In the genomic region with DNA sequence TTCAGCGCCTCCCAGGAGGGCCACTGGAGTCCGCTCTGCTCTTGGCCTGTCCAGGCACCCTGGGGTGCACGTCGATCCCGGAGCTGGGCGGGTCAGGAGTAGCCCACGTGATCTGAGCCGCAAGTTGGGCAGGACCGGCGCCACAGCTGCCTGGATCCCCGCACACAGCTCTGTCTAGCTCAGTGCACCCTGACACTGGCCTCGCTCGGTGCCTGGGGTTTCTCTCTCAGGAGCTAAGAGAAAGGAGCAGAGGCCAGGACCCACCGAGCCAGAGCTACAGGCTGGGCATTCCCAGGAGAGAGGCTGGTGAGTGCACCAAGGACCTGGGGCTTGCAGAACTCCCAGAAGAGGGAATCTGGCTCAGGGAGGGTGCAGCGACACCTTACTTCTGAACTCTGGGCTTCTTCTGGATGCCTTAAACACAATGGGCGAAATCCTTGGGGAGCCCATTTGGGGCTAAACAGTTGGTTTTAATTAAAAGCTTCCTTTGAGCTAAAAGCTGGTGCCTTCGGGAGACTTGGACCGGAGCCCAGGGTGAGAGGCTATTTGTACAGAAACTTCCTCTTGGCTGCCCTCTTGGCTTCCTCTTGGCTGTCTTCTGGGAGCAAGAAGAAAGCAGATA, we compare ENCODE assay signal across 8 mouse cellular contexts. TPM values are rescaled to one million over a fixed set of nuclear protein-coding genes. Genes with fewer than 3 reads are reported as not detected.
DNase-seq lines count a peak whose midpoint lies in the region; ATAC-seq and TF ChIP-seq lines count a peak whose summit lies in the region.
"Had no signal": no experiment of that assay in that cellular context is flagged by ENCODE, and none has a peak within 500 bp of the region (broad histone marks: within the 10 kb centered on the region; RNA-seq: fewer than 3 reads in every experiment).

A gene (plus strand): TSS at position 138 of the 622 bp plus-strand sequence.

- no peak for ATAC-seq in G1E (ENCODE audit: extremely low read depth, insufficient number of reproducible peaks, low FRiP score, poor library complexity, severe bottlenecking)
- ATAC-seq in heart, embryonic 12.5 days (ENCODE audit: insufficient number of reproducible peaks, low FRiP score), result peak; percentile 68
- no peak for ATAC-seq in kidney, embryonic 15.5 days (replicated peaks; ENCODE audit: low FRiP score)

- H3K4me3 ChIP-seq in G1E (ENCODE audit: low read depth, low read length), result peak within 1 kb of the TSS; percentile 28; the same call in 1 of the 2 replicates
- H3K4me3 ChIP-seq in heart, embryonic 12.5 days, result peak within 1 kb of the TSS; percentile 28
- peak within 1 kb of the TSS; percentile 28 for H3K4me3 ChIP-seq in kidney, embryonic 15.5 days (replicated peaks)
- H3K4me3 ChIP-seq in testis, adult 2 months (ENCODE audit: control insufficient read depth, low read depth, low read length), result peak within 1 kb of the TSS; percentile 0; the same call in 1 of the 2 replicates
- H3K4me3 ChIP-seq: erythroblast, embryonic 14.5 days had no signal

- H3K36me3 ChIP-seq in G1E (replicated peaks), result no peaks in the 10 kb centered on the region
- H3K36me3 ChIP-seq in heart, embryonic 12.5 days, result no peaks in the 10 kb centered on the region
- no peaks in the 10 kb centered on the region for H3K36me3 ChIP-seq in kidney, embryonic 15.5 days
- no peaks in the 10 kb centered on the region for H3K36me3 ChIP-seq in testis, adult 2 months (ENCODE audit: control insufficient read depth, insufficient read depth, low read length)

- WGBS in heart, embryonic 12.5 days, result 13% methylated on average over 18 of the region's 18 CpGs
- 10% methylated on average over 18 of the region's 18 CpGs for WGBS in kidney, embryonic 15.5 days

- H3K9me3 ChIP-seq in G1E (replicated peaks), result peaks cover 81% of the 10 kb centered on the region
- peaks cover 9% of the 10 kb centered on the region for H3K9me3 ChIP-seq in heart, embryonic 12.5 days (replicated peaks)
- H3K9me3 ChIP-seq in kidney, embryonic 15.5 days (replicated peaks), result no peaks in the 10 kb centered on the region

- peak within 1 kb of the TSS; percentile 24 for H3K9ac ChIP-seq in heart, embryonic 12.5 days
- H3K9ac ChIP-seq in kidney, embryonic 15.5 days, result no peak within 1 kb of the TSS

- TF ChIP-seq POLR2A in testis, adult 2 months (IDR thresholded peaks at IDR 0.05; ENCODE audit: control insufficient read depth, low read depth, low read length), result no peak

- no peaks in the 10 kb centered on the region for H3K27me3 ChIP-seq in G1E (ENCODE audit: insufficient read depth, low read length)
- H3K27me3 ChIP-seq in heart, embryonic 12.5 days (replicated peaks), result peaks cover 7% of the 10 kb centered on the region; the same call in 1 of the 2 replicates
- peaks cover 15% of the 10 kb centered on the region for H3K27me3 ChIP-seq in kidney, embryonic 15.5 days
- H3K27me3 ChIP-seq in testis, adult 2 months (ENCODE audit: control insufficient read depth, insufficient read depth, low read length), result no peaks in the 10 kb centered on the region

- no peak within 1 kb of the TSS for H3K27ac ChIP-seq in heart, embryonic 12.5 days (ENCODE audit: poor library complexity, severe bottlenecking)
- no peak within 1 kb of the TSS for H3K27ac ChIP-seq in kidney, embryonic 15.5 days
- H3K27ac ChIP-seq in testis, adult 2 months (ENCODE audit: control insufficient read depth, insufficient read depth, low read depth, low read length), result no peak within 1 kb of the TSS

- no peak for DNase-seq in G1E (ENCODE audit: low spot score)
- peak; percentile 35 for DNase-seq in brain, adult 2 months (ENCODE audit: low read depth, low spot score)
- peak; percentile 70 for DNase-seq in lung, postnatal 14 days
- no peak for DNase-seq in frontal cortex, postnatal 36 days (ENCODE audit: low spot score in 2 of 2)

- H3K4me2 ChIP-seq in heart, embryonic 12.5 days, result peak within 1 kb of the TSS; percentile 61
- H3K4me2 ChIP-seq in kidney, embryonic 15.5 days, result peak within 1 kb of the TSS; percentile 59

- H3K4me1 ChIP-seq in G1E (ENCODE audit: insufficient read depth, low read depth, low read length), result no peaks in the 10 kb centered on the region; the same call in 1 of the 2 replicates
- H3K4me1 ChIP-seq in heart, embryonic 12.5 days (replicated peaks), result peaks cover 24% of the 10 kb centered on the region
- peaks cover 20% of the 10 kb centered on the region for H3K4me1 ChIP-seq in kidney, embryonic 15.5 days
- peaks cover 3% of the 10 kb centered on the region for H3K4me1 ChIP-seq in testis, adult 2 months (ENCODE audit: control insufficient read depth, insufficient read depth, low read length)

- no peak for TF ChIP-seq CTCF in G1E (IDR thresholded peaks at IDR 0.05; ENCODE audit: low read depth, low read length)
- no peak for TF ChIP-seq CTCF in testis, adult 2 months (IDR thresholded peaks at IDR 0.05; ENCODE audit: control insufficient read depth, insufficient read depth, insufficient replicate concordance, low read depth, low read length)

RNA-seq across cellular contexts. Expression of the gene that starts here (rescaled TPM):
- total RNA-seq in G1E (2014; fragmentation: Nextera tagmentation), result not detected in 2 replicates
- total RNA-seq in G1E (2017), result 0.12 TPM in 1 of 2 replicates, not detected in the other
- not detected in 2 replicates for polyA plus RNA-seq in G1E (2012)
- 0.31 and 0.35 TPM in 2 replicates for polyA plus RNA-seq in heart, embryonic 12.5 days (2016; fragmentation: Nextera tagmentation; extraction: Ambion mirVana)
- 0.38 and 0.48 TPM in 2 replicates for polyA plus RNA-seq in kidney, embryonic 15.5 days (2015; fragmentation: Nextera tagmentation; extraction: Ambion mirVana)
- polyA plus RNA-seq in testis, adult 2 months (2012; rRNA removed), result 0.44 and 1.4 TPM in 2 replicates
- polyA plus RNA-seq: erythroblast, embryonic 14.5 days had no signal

Comparison
In these comparisons a context has a peak if more than half of its experiments do, and no peak if none do; other contexts are left out.
1. Peak in ATAC-seq, H3K4me3 ChIP-seq, H3K9ac ChIP-seq and H3K4me2 ChIP-seq in heart, embryonic 12.5 days; RNA of the gene not detected or under 1 TPM.
2. DNase-seq: peak in brain, adult 2 months (single experiment) and lung, postnatal 14 days (single experiment); none in G1E (single experiment) and frontal cortex, postnatal 36 days (0 of 2).
3. Peak in every context shown above with its lines, with median percentiles within 50 percentile points of each other: H3K4me3 ChIP-seq.